Mouse (Mus musculus): Measurements from ENCODE around the gene Aifm1. TPM values are rescaled to one million over a fixed set of nuclear protein-coding genes. Genes with fewer than 3 reads are reported as not detected.

Aifm1 gene
- total and polyA plus RNA-seq, 3 experiments: 7.0 to 71.4 (median 48.8) TPM

- Histone ChIP-seq H3K27me3 (ENCODE audit: insufficient read depth, low read length) (no peaks in the 10 kb centered on the region), H3K4me1 (ENCODE audit: insufficient read depth, low read depth, low read length) (peaks cover 49% of the 10 kb centered on the region), H3K9me3 (replicated peaks) (no peaks in the 10 kb centered on the region), H3K4me3 (ENCODE audit: low read depth, low read length) (peak overlapping the region; percentile 75), H3K36me3 (replicated peaks) (peaks cover 22% of the 10 kb centered on the region)
- TF ChIP-seq TAL1 (conservative IDR thresholded peaks at IDR 0.05; ENCODE audit: low read depth, low read length): no peak
- no peak for TF ChIP-seq CTCF (IDR thresholded peaks at IDR 0.05; ENCODE audit: low read depth, low read length)
- no peak for TF ChIP-seq GATA1 (IDR thresholded peaks at IDR 0.05; ENCODE audit: borderline replicate concordance, low read length)
- no peak for TF ChIP-seq GATA2 (IDR thresholded peaks at IDR 0.05; ENCODE audit: borderline replicate concordance, low read depth, low read length)
- no peak for TF ChIP-seq POLR2AphosphoS5 (IDR thresholded peaks at IDR 0.05; ENCODE audit: insufficient replicate concordance, low read depth, low read length)
- ATAC-seq (ENCODE audit: extremely low read depth, insufficient number of reproducible peaks, low FRiP score, poor library complexity, severe bottlenecking) (no peak), DNase-seq (ENCODE audit: low spot score) (no peak)
Observed at GRCm38 (mm10) chrX:48454495-48454878, 58.9 kb downstream of the Aifm1 start.

- no peak for TF ChIP-seq GATA1 (IDR thresholded peaks at IDR 0.05; ENCODE audit: borderline replicate concordance, low read length)
- no peak for TF ChIP-seq GATA2 (IDR thresholded peaks at IDR 0.05; ENCODE audit: borderline replicate concordance, low read depth, low read length)
- no peak for TF ChIP-seq TAL1 (conservative IDR thresholded peaks at IDR 0.05; ENCODE audit: low read depth, low read length)
- no peak for TF ChIP-seq POLR2AphosphoS5 (IDR thresholded peaks at IDR 0.05; ENCODE audit: insufficient replicate concordance, low read depth, low read length)
- no peak for TF ChIP-seq CTCF (IDR thresholded peaks at IDR 0.05; ENCODE audit: low read depth, low read length)
- peaks cover 26% of the 10 kb centered on the region for H3K36me3 ChIP-seq (replicated peaks)
- peak; percentile 80 for ATAC-seq (ENCODE audit: extremely low read depth, insufficient number of reproducible peaks, low FRiP score, poor library complexity, severe bottlenecking)
- peaks cover 53% of the 10 kb centered on the region for H3K4me1 ChIP-seq (ENCODE audit: insufficient read depth, low read depth, low read length)
- peak; percentile 82 for DNase-seq (ENCODE audit: low spot score)
- peak overlapping the region; percentile 75 for H3K4me3 ChIP-seq (ENCODE audit: low read depth, low read length)
- no peaks in the 10 kb centered on the region for H3K9me3 ChIP-seq (replicated peaks)
- H3K27me3 ChIP-seq (ENCODE audit: insufficient read depth, low read length): no peaks in the 10 kb centered on the region
Observed at GRCm38 (mm10) chrX:48453736-48454494, 59.4 kb downstream of the Aifm1 start.

- peak overlapping the region; percentile 75 for H3K4me3 ChIP-seq (ENCODE audit: low read depth, low read length)
- peaks cover 56% of the 10 kb centered on the region for H3K4me1 ChIP-seq (ENCODE audit: insufficient read depth, low read depth, low read length)
- DNase-seq (ENCODE audit: low spot score) (no peak), ATAC-seq (ENCODE audit: extremely low read depth, insufficient number of reproducible peaks, low FRiP score, poor library complexity, severe bottlenecking) (no peak)
- peaks cover 28% of the 10 kb centered on the region for H3K36me3 ChIP-seq (replicated peaks)
- H3K27me3 ChIP-seq (ENCODE audit: insufficient read depth, low read length): no peaks in the 10 kb centered on the region
- TF ChIP-seq TAL1 (conservative IDR thresholded peaks at IDR 0.05; ENCODE audit: low read depth, low read length) (no peak), GATA2 (IDR thresholded peaks at IDR 0.05; ENCODE audit: borderline replicate concordance, low read depth, low read length) (no peak), GATA1 (IDR thresholded peaks at IDR 0.05; ENCODE audit: borderline replicate concordance, low read length) (no peak), POLR2AphosphoS5 (IDR thresholded peaks at IDR 0.05; ENCODE audit: insufficient replicate concordance, low read depth, low read length) (no peak), CTCF (IDR thresholded peaks at IDR 0.05; ENCODE audit: low read depth, low read length) (no peak)
- no peaks in the 10 kb centered on the region for H3K9me3 ChIP-seq (replicated peaks)
Observed at GRCm38 (mm10) chrX:48452931-48453673, 60.3 kb downstream of the Aifm1 start.

GRCm38 (mm10) chrX:48452231-48452890, 61.0 kb downstream of the Aifm1 start:
- H3K27me3 ChIP-seq (ENCODE audit: insufficient read depth, low read length): no peaks in the 10 kb centered on the region
- no peak for TF ChIP-seq CTCF (IDR thresholded peaks at IDR 0.05; ENCODE audit: low read depth, low read length)
- TF ChIP-seq GATA1 (IDR thresholded peaks at IDR 0.05; ENCODE audit: borderline replicate concordance, low read length): no peak
- TF ChIP-seq TAL1 (conservative IDR thresholded peaks at IDR 0.05; ENCODE audit: low read depth, low read length): no peak
- no peak for TF ChIP-seq GATA2 (IDR thresholded peaks at IDR 0.05; ENCODE audit: borderline replicate concordance, low read depth, low read length)
- TF ChIP-seq POLR2AphosphoS5 (IDR thresholded peaks at IDR 0.05; ENCODE audit: insufficient replicate concordance, low read depth, low read length): no peak
- ATAC-seq (ENCODE audit: extremely low read depth, insufficient number of reproducible peaks, low FRiP score, poor library complexity, severe bottlenecking) (peak; percentile 56; the same call in 1 of the 2 replicates), DNase-seq (ENCODE audit: low spot score) (peak; percentile 50)
- peaks cover 63% of the 10 kb centered on the region for H3K4me1 ChIP-seq (ENCODE audit: insufficient read depth, low read depth, low read length)
- peak overlapping the region; percentile 75 for H3K4me3 ChIP-seq (ENCODE audit: low read depth, low read length)
- H3K9me3 ChIP-seq (replicated peaks): no peaks in the 10 kb centered on the region
- peaks cover 35% of the 10 kb centered on the region for H3K36me3 ChIP-seq (replicated peaks)

- H3K4me1 ChIP-seq (ENCODE audit: insufficient read depth, low read depth, low read length): peaks cover 59% of the 10 kb centered on the region
- H3K9me3 ChIP-seq (replicated peaks): no peaks in the 10 kb centered on the region
- DNase-seq (ENCODE audit: low spot score) (no peak), ATAC-seq (ENCODE audit: extremely low read depth, insufficient number of reproducible peaks, low FRiP score, poor library complexity, severe bottlenecking) (no peak)
- no peak for TF ChIP-seq CTCF (IDR thresholded peaks at IDR 0.05; ENCODE audit: low read depth, low read length)
- TF ChIP-seq POLR2AphosphoS5 (IDR thresholded peaks at IDR 0.05; ENCODE audit: insufficient replicate concordance, low read depth, low read length): no peak
- TF ChIP-seq GATA2 (IDR thresholded peaks at IDR 0.05; ENCODE audit: borderline replicate concordance, low read depth, low read length): no peak
- TF ChIP-seq TAL1 (conservative IDR thresholded peaks at IDR 0.05; ENCODE audit: low read depth, low read length): no peak
- TF ChIP-seq GATA1 (IDR thresholded peaks at IDR 0.05; ENCODE audit: borderline replicate concordance, low read length): no peak
- H3K36me3 ChIP-seq (replicated peaks): peaks cover 44% of the 10 kb centered on the region
- no peaks in the 10 kb centered on the region for H3K27me3 ChIP-seq (ENCODE audit: insufficient read depth, low read length)
- H3K4me3 ChIP-seq (ENCODE audit: low read depth, low read length): no peak overlapping the region
Observed at GRCm38 (mm10) chrX:48449646-48450045, 63.7 kb downstream of the Aifm1 start.

All from G1E (cell line).